Mouse (Mus musculus) brain, embryonic 14.5 days (tissue): Measurements from ENCODE around the gene Rac3.

Experiments used
- CTCF ChIP-seq: fragments of 200-500 bp; IDR thresholded peaks from 2 replicates; pipeline ENCODE4 v1.5.1; 2012; ENCODE audit warnings: inconsistent platforms, mild to moderate bottlenecking, moderate library complexity, borderline replicate concordance; ENCODE audit not compliant: insufficient read depth, insufficient read length; ENCODE audit errors: extremely low read depth
- POLR2A ChIP-seq: fragments of 200-500 bp; IDR thresholded peaks from 2 replicates; pipeline ENCODE4 v1.6.1; 2012; ENCODE audit warnings: mild to moderate bottlenecking, inconsistent platforms, borderline replicate concordance; ENCODE audit not compliant: poor library complexity, insufficient read depth, insufficient read length, severe bottlenecking; ENCODE audit errors: extremely low read depth

- TF ChIP-seq POLR2A (no peak), CTCF (no peak)
These were observed 10.6 kb upstream of the Rac3 start for GRCm38 (mm10) chr11:120710672-120711071.
